10 mouse cellular contexts compared by ENCODE assay signal in genomic region chr16:70725291-70725801, GRCm38 (mm10).
DNase-seq lines count a peak whose midpoint lies in the region; ATAC-seq and TF ChIP-seq lines count a peak whose summit lies in the region.
"Had no signal": no experiment of that assay in that cellular context is flagged by ENCODE, and none has a peak within 500 bp of the region (broad histone marks: within the 10 kb centered on the region; RNA-seq: fewer than 3 reads in every experiment).

No protein-coding gene starts in this region.

- no peaks in the 10 kb centered on the region for H3K36me3 ChIP-seq in forebrain, embryonic 13.5 days (ENCODE audit: poor library complexity, severe bottlenecking)
- H3K36me3 ChIP-seq in hindbrain, postnatal 0 days (ENCODE audit: insufficient read depth, low read length): no peaks in the 10 kb centered on the region
- H3K36me3 ChIP-seq in neural tube, embryonic 12.5 days: no peaks in the 10 kb centered on the region
- H3K36me3 ChIP-seq: heart, embryonic 13.5 days had no signal

- peak; percentile 4 for DNase-seq in embryo, embryonic 9.5 days (ENCODE audit: extremely low spot score)
- peak; percentile 48 for DNase-seq in hindbrain, postnatal 0 days (ENCODE audit: low spot score)
- no peak for DNase-seq in thymus, postnatal 4 days
- no peak for DNase-seq in testis, postnatal 10 days (ENCODE audit: low spot score)
- no peak for DNase-seq in layer of hippocampus, adult 18-20 months (ENCODE audit: low spot score in 2 of 2)
- DNase-seq in ovary, adult 18-20 months (ENCODE audit: low spot score): no peak
- DNase-seq: kidney, adult 9 months had no signal

- no peak overlapping the region for H3K4me3 ChIP-seq in forebrain, embryonic 13.5 days
- H3K4me3 ChIP-seq in hindbrain, postnatal 0 days (ENCODE audit: low read length): no peak overlapping the region
- H3K4me3 ChIP-seq in neural tube, embryonic 12.5 days: no peak overlapping the region
- H3K4me3 ChIP-seq: heart, embryonic 13.5 days had no signal

- 2% methylated on average over 6 of the region's 6 CpGs for WGBS in forebrain, embryonic 13.5 days
- 16% methylated on average over 6 of the region's 6 CpGs for WGBS in hindbrain, postnatal 0 days
- 33% methylated on average over 6 of the region's 6 CpGs for WGBS in neural tube, embryonic 12.5 days

- peak; percentile 93 for ATAC-seq in forebrain, embryonic 13.5 days
- ATAC-seq in hindbrain, postnatal 0 days: peak; percentile 87
- peak; percentile 48; the same call in 1 of the 2 replicates for ATAC-seq in neural tube, embryonic 12.5 days (ENCODE audit: low FRiP score, low read depth)

- 0 out of 2 replicates have a peak overlapping the region, but pooled peaks have one; percentile 10 for H3K27ac ChIP-seq in forebrain, embryonic 13.5 days
- no peak overlapping the region for H3K27ac ChIP-seq in hindbrain, postnatal 0 days
- H3K27ac ChIP-seq in neural tube, embryonic 12.5 days: no peak overlapping the region
- H3K27ac ChIP-seq: heart, embryonic 13.5 days had no signal

- H3K9ac ChIP-seq in forebrain, embryonic 13.5 days: no peak overlapping the region
- no peak overlapping the region for H3K9ac ChIP-seq in hindbrain, postnatal 0 days (replicated peaks; ENCODE audit: low read length)
- H3K9ac ChIP-seq in neural tube, embryonic 12.5 days: no peak overlapping the region
- H3K9ac ChIP-seq: heart, embryonic 13.5 days had no signal

- no peaks in the 10 kb centered on the region for H3K9me3 ChIP-seq in forebrain, embryonic 13.5 days (replicated peaks)
- H3K9me3 ChIP-seq in hindbrain, postnatal 0 days (ENCODE audit: low read length): no peaks in the 10 kb centered on the region
- no peaks in the 10 kb centered on the region for H3K9me3 ChIP-seq in neural tube, embryonic 12.5 days
- H3K9me3 ChIP-seq: heart, embryonic 13.5 days had no signal

- peaks cover 20% of the 10 kb centered on the region for H3K4me1 ChIP-seq in forebrain, embryonic 13.5 days
- H3K4me1 ChIP-seq in hindbrain, postnatal 0 days (ENCODE audit: insufficient read depth, low read length): peaks cover 5% of the 10 kb centered on the region; the same call in 1 of the 2 replicates
- no peaks in the 10 kb centered on the region for H3K4me1 ChIP-seq in neural tube, embryonic 12.5 days
- H3K4me1 ChIP-seq: heart, embryonic 13.5 days had no signal

- TF ChIP-seq CTCF in hindbrain, postnatal 0 days (IDR thresholded peaks at IDR 0.05; ENCODE audit: low read depth): no peak

- no peaks in the 10 kb centered on the region for H3K27me3 ChIP-seq in forebrain, embryonic 13.5 days
- H3K27me3 ChIP-seq in hindbrain, postnatal 0 days (ENCODE audit: insufficient read depth, low read length): no peaks in the 10 kb centered on the region
- no peaks in the 10 kb centered on the region for H3K27me3 ChIP-seq in neural tube, embryonic 12.5 days (replicated peaks)
- H3K27me3 ChIP-seq: heart, embryonic 13.5 days had no signal

- H3K4me2 ChIP-seq in forebrain, embryonic 13.5 days: peak overlapping the region; percentile 11; the same call in 1 of the 2 replicates
- peak overlapping the region; percentile 18; the same call in 1 of the 2 replicates for H3K4me2 ChIP-seq in hindbrain, postnatal 0 days (ENCODE audit: low read depth, low read length)
- no peak overlapping the region for H3K4me2 ChIP-seq in neural tube, embryonic 12.5 days (replicated peaks)
- H3K4me2 ChIP-seq: heart, embryonic 13.5 days had no signal

Comparison
In these comparisons a context has a peak if more than half of its experiments do, and no peak if none do; other contexts are left out.
1. DNase-seq: peak in embryo, embryonic 9.5 days (single experiment) and hindbrain, postnatal 0 days (single experiment); none in thymus, postnatal 4 days (single experiment), testis, postnatal 10 days (single experiment), layer of hippocampus, adult 18-20 months (0 of 2) and ovary, adult 18-20 months (single experiment).
2. Peak in every context shown above with its lines, with median percentiles within 50 percentile points of each other: ATAC-seq.